18 mouse cellular contexts compared by ENCODE assay signal in the genomic region with DNA sequence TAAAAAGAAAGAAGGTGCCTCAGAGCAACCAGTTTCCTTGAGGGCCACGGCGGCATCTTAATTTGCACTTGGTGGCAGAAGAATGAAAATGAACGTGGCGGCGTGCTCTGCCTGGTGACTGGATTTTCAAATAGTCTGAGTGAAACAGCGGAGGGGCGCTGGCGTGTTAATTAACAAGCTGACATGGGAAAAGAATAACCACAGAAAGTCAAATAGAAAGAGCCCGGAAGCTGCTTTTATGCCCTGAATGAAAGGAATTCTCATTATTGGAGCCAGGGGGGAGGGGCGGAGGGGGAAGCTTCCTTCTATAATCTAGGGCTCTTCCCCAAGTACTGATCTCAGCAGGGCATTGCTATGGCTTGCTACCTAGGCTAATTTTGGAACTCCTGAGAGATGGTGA.
DNase-seq lines count a peak whose midpoint lies in the region; ATAC-seq and TF ChIP-seq lines count a peak whose summit lies in the region.
"Had no signal": no experiment of that assay in that cellular context is flagged by ENCODE, and none has a peak within 500 bp of the region (broad histone marks: within the 10 kb centered on the region; RNA-seq: fewer than 3 reads in every experiment).

No protein-coding gene starts in this region.

- ATAC-seq in forebrain, embryonic 15.5 days (replicated peaks) = no peak
- no peak for ATAC-seq in midbrain, embryonic 14.5 days (ENCODE audit: low FRiP score, low TSS enrichment)
- ATAC-seq in liver, embryonic 12.5 days = no peak
- ATAC-seq: inflammation-experienced regulatory T-cells, adult 6 months had no signal

- peaks cover 7% of the 10 kb centered on the region for H3K4me1 ChIP-seq in forebrain, embryonic 15.5 days
- H3K4me1 ChIP-seq in midbrain, embryonic 14.5 days (ENCODE audit: control insufficient read depth, insufficient read depth, low read length) = no peaks in the 10 kb centered on the region
- H3K4me1 ChIP-seq in liver, embryonic 12.5 days = no peaks in the 10 kb centered on the region
- H3K4me1 ChIP-seq: embryonic facial prominence, embryonic 12.5 days; limb, embryonic 12.5 days had no signal

- 0 out of 2 replicates have a peak overlapping the region, but pooled peaks have one; percentile 7 for H3K4me2 ChIP-seq in forebrain, embryonic 15.5 days (replicated peaks)
- no peak overlapping the region for H3K4me2 ChIP-seq in midbrain, embryonic 14.5 days (ENCODE audit: low read length)
- H3K4me2 ChIP-seq in liver, embryonic 12.5 days = no peak overlapping the region
- H3K4me2 ChIP-seq: embryonic facial prominence, embryonic 12.5 days; limb, embryonic 12.5 days had no signal

- intact Hi-C loops in left cerebral cortex, postnatal 4 days (cut with DNase I) = no loop called here
- intact Hi-C loops in left cerebral cortex, adult 2 months (cut with DNase I) = no loop called here
- intact Hi-C loops in gastrocnemius, postnatal 14 days (cut with DNase I; ENCODE audit: low total_unique reads) = no loop called here

- H3K27me3 ChIP-seq in forebrain, embryonic 15.5 days = no peaks in the 10 kb centered on the region
- no peaks in the 10 kb centered on the region for H3K27me3 ChIP-seq in midbrain, embryonic 14.5 days (ENCODE audit: control insufficient read depth, insufficient read depth, low read length)
- no peaks in the 10 kb centered on the region for H3K27me3 ChIP-seq in liver, embryonic 12.5 days (replicated peaks)
- H3K27me3 ChIP-seq: CH12.LX; embryonic facial prominence, embryonic 12.5 days; limb, embryonic 12.5 days had no signal

- no peak overlapping the region for H3K27ac ChIP-seq in left cerebral cortex, adult 2 months
- no peak overlapping the region for H3K27ac ChIP-seq in forebrain, embryonic 15.5 days (replicated peaks)
- H3K27ac ChIP-seq in midbrain, embryonic 14.5 days (replicated peaks; ENCODE audit: low read depth, low read length) = 0 out of 2 replicates have a peak overlapping the region, but pooled peaks have one; percentile 3
- no peak overlapping the region for H3K27ac ChIP-seq in liver, embryonic 12.5 days
- H3K27ac ChIP-seq: embryonic facial prominence, embryonic 12.5 days; limb, embryonic 12.5 days; stomach, postnatal 0 days had no signal

- WGBS in forebrain, embryonic 15.5 days = 11% methylated on average over 10 of the region's 10 CpGs
- 13% methylated on average over 10 of the region's 10 CpGs for WGBS in midbrain, embryonic 14.5 days
- WGBS in liver, embryonic 12.5 days (ENCODE audit: insufficient replicate concordance) = 81% methylated on average over 10 of the region's 10 CpGs

- H3K9ac ChIP-seq in forebrain, embryonic 15.5 days (replicated peaks) = no peak overlapping the region
- no peak overlapping the region for H3K9ac ChIP-seq in midbrain, embryonic 14.5 days (replicated peaks; ENCODE audit: low read length)
- H3K9ac ChIP-seq in liver, embryonic 12.5 days = no peak overlapping the region
- H3K9ac ChIP-seq: embryonic facial prominence, embryonic 12.5 days; limb, embryonic 12.5 days had no signal

- TF ChIP-seq CTCF in left cerebral cortex, adult 2 months (IDR thresholded peaks at IDR 0.05) = no peak

- no peak overlapping the region for H3K4me3 ChIP-seq in left cerebral cortex, adult 2 months
- no peak overlapping the region for H3K4me3 ChIP-seq in forebrain, embryonic 15.5 days
- H3K4me3 ChIP-seq in midbrain, embryonic 14.5 days (replicated peaks; ENCODE audit: low read depth, low read length) = no peak overlapping the region
- no peak overlapping the region for H3K4me3 ChIP-seq in liver, embryonic 12.5 days
- H3K4me3 ChIP-seq: embryonic facial prominence, embryonic 12.5 days; limb, embryonic 12.5 days had no signal

- DNase-seq in left cerebral cortex, postnatal 4 days = peak; percentile 4
- no peak for DNase-seq in left cerebral cortex, adult 2 months (ENCODE audit: extremely low spot score in 1 of 2, low spot score in 2 of 2)
- peak; percentile 41 for DNase-seq in embryo, embryonic 11 days
- peak; percentile 74 for DNase-seq in midbrain, embryonic 14.5 days
- no peak for DNase-seq in gastrocnemius, postnatal 14 days
- DNase-seq: cerebellum, adult 8-10 months; gastrocnemius, postnatal 25 days; kidney, postnatal 14 days; lung, adult 18-20 months; spleen, adult 18-20 months; thymus, postnatal 25 days had no signal

- H3K36me3 ChIP-seq in forebrain, embryonic 15.5 days = no peaks in the 10 kb centered on the region
- H3K36me3 ChIP-seq in midbrain, embryonic 14.5 days (ENCODE audit: control insufficient read depth, insufficient read depth, low read length) = no peaks in the 10 kb centered on the region
- H3K36me3 ChIP-seq in liver, embryonic 12.5 days = no peaks in the 10 kb centered on the region
- H3K36me3 ChIP-seq: embryonic facial prominence, embryonic 12.5 days; limb, embryonic 12.5 days had no signal

- no peaks in the 10 kb centered on the region for H3K9me3 ChIP-seq in forebrain, embryonic 15.5 days
- no peaks in the 10 kb centered on the region for H3K9me3 ChIP-seq in midbrain, embryonic 14.5 days (ENCODE audit: control insufficient read depth, low read length)
- H3K9me3 ChIP-seq in liver, embryonic 12.5 days (replicated peaks) = peaks cover 8% of the 10 kb centered on the region; the same call in 1 of the 2 replicates
- H3K9me3 ChIP-seq: embryonic facial prominence, embryonic 12.5 days; limb, embryonic 12.5 days had no signal

Comparison
In these comparisons a context has a peak if more than half of its experiments do, and no peak if none do; other contexts are left out.
1. DNase-seq: peak in left cerebral cortex, postnatal 4 days (single experiment), embryo, embryonic 11 days (single experiment) and midbrain, embryonic 14.5 days (single experiment); none in left cerebral cortex, adult 2 months (0 of 2) and gastrocnemius, postnatal 14 days (single experiment).